Mouse (Mus musculus) left cerebral cortex, adult 11 months (tissue): ENCODE measurements at regions not wholly inside any gene's neighbourhood (a gene's known extent, or its start where the extent isn't known, plus 50 kb on each side); places are given as distances from the start of the nearest gene placed in this dataset.
"Not testable (repeated sequence)": the region's sequence is repeated elsewhere in the genome, so short reads cannot be mapped to it uniquely, and the experiment has no call there.

Experiments used
- DNase-seq: peaks from one replicate; pipeline ENCODE4 v3.0.0; 2022; ENCODE audit warnings: low spot score

GRCm38 (mm10) chr7:138758386-138758785 is 87.5 kb upstream of the Ppp2r2d start:
- no peak for DNase-seq

DNA sequence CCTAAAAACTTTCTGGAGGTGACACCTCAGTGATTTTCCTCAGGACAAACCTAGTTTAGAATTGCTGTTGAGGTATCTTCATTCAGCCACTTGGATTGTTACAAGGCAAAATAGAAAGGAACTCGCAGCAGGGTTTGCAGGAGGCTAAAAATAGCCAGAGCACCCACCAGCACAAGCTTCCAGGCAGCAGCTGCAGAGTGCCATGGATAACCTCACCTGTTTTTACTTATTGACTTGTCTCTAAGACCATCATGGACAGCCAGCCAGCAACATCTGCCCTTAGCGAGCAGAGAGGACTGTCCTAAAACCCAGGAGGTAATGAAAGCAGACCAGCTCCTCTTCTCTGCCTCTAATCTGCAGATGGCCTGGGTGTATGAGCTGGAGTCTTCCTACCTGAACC is 97.4 kb upstream of the Ppp2r2d start:
- DNase-seq = no peak

- DNase-seq = no peak
Measured at GRCm38 (mm10) chr7:138746616-138747015, 99.3 kb upstream of the Ppp2r2d start.

DNA sequence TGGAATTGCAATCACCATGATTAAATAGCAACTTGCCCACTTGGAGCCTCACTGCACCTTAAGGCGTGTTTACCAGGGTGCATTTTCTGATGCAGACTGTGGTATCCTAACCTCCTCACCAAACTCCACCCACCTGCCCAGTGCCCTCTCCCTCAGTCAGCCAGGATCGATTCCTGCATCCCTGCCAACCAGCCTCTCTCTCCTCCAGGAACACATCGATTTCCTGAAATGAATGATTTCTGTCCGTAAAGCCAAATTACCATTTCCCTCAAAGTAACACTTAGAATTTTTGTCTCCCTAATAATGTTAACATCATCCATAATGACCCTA is 103.4 kb upstream of the Ppp2r2d start:
- DNase-seq = no peak

- no peak for DNase-seq
Measured at GRCm38 (mm10) chr7:138741816-138742515, 103.9 kb upstream of the Ppp2r2d start.

DNA sequence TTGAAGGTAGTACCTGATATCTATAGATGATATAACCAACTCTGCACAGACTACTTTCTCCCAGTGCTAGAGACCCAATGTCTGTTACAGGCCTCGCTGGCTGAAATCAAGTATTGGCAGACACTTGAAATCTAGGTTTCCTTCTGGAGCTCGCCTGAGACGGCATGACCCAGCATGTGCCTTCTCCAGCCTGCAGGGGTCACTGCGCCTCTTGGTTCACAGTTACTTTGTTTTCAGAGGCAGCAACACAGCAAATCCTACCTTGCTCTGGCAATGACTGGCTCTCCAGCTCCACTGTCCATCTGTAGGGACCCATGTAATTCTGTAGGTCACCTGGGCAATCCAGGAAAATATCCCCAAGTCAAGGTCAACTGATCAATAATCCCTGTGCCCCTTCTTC is 111.6 kb upstream of the Ppp2r2d start:
- no peak for DNase-seq

- no peak for DNase-seq
Measured at GRCm38 (mm10) chr7:138724829-138725228, 121.0 kb upstream of the Ppp2r2d start.

- DNase-seq = no peak
Measured at GRCm38 (mm10) chr7:138719608-138720007, 126.3 kb upstream of the Ppp2r2d start.

- no peak for DNase-seq
Measured at GRCm38 (mm10) chr7:138719115-138719514, 126.8 kb upstream of the Ppp2r2d start.

GRCm38 (mm10) chr7:138714731-138715130 is 131.1 kb upstream of the Ppp2r2d start:
- no peak for DNase-seq

DNA sequence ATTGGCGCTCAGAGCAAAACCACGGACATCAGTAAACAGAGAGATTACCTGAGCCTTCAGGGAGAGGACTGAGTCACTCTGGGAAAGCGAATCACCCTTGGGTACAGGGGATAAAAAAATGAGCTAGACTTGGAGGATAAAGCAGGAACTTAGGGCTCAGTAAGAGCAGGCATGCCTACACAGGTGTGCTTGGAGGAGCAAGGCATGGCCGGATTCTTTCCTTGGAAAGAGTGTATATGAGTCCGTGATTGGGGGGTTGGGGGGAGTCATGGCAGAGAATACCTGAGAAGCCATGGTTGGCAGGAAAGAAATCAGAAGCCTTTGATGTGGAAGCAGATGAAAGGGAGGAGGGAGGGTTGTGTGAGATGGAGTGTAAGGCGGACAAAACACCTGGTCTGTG is 137.5 kb upstream of the Ppp2r2d start:
- DNase-seq = no peak

DNA sequence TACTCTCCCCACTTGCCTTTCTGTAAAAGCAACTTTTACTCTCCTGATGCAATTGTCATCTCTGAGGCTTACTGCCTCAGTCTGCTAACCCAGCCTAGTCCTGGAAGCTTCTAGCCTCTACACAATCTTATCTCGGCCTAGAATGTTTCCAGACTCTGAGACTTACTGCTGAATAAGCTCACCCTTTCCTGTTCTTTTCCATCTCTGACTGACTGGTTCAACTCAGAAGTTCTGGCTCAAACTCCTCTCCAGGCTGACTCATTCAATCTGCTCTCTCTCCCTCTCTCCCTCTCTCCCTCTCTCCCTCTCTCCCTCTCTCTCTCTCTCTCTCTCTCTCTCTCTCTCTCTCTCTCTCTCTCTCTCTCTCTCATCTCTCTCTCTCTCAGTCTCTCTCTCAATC is 146.3 kb upstream of the Ppp2r2d start:
- DNase-seq = not testable (repeated sequence)

DNA sequence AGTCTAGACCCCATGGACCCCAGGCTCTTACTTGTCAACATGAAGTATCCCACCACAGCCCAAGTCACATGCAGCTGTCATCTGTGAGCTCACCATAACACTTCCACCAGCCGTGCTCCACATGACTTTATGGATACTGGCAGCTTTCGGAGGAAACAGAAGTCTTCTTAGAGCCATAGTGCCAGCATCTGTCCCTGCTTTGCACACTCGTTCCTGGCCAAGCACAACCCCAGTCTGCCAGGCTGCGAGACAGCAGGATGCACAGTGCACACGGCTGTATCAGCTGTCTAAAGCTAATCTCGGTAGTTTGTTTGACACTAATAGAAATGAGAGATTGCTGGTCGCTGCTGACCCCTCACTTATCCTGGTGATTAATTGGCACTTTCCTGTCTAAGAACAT is 163.7 kb upstream of the Ppp2r2d start:
- no peak for DNase-seq

GRCm38 (mm10) chr7:138680530-138680929 is 165.3 kb upstream of the Ppp2r2d start:
- no peak for DNase-seq

DNA sequence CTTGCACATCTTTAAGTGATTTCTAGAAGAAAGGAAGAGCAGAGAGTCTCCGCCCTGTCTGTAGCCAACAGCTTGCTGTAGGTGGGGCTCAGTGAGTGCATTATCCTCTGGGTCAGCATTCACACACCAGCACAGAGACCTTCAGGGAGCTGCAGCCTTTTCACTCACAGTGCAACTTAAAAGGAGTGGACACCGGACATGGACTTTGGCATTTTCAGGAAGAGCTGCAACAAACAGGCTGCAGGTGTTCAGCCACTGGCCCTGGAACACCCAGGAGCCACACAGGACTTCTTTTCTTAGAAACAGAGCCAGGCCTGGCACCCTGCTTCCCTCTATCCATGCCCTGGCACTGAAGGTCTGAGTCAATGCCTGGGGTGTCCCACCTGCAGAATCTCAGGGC is 166.3 kb upstream of the Ppp2r2d start:
- no peak for DNase-seq

- DNase-seq = no peak
Measured at GRCm38 (mm10) chr7:138672959-138673358, 172.9 kb upstream of the Ppp2r2d start.

DNA sequence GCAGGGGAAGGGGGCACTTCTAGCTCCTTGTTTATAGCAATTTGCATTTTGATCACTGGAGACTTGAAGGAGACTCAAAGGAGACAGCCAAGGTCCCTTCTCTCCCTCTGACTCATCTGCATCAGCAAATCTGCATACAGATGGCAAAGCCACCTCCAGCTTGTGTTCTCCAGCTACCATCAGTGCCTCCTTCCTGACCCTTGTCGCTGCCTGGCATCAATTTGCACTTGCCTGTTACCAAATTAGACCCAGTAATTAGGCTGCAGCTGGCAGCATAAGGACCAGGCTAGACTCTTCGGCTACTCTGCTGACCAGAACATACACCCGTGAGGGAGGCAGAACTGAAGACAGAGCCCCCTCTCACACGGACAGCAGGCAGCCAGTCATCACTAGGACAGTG is 177.5 kb upstream of the Ppp2r2d start:
- no peak for DNase-seq

DNA sequence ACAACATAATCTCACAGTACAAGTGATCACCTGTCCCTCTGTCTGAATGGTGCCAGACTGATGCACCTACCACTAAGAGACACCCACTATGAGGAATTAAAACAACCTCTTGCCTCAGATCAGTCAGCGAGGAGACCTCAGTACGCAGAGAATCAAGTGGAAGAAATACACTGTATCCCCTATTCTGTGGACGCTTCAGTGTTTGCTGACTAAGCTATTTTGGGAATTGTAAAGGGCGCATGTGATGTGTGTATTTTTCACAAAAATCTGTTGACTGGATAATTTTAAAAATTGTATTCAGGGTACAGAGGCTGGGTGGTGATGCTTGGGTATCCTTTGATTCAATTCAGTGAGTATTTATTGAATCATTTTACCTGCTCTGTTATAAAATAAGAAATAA is 185.8 kb upstream of the Ppp2r2d start:
- no peak for DNase-seq

GRCm38 (mm10) chr7:138657521-138657920 is 188.4 kb upstream of the Ppp2r2d start:
- DNase-seq = no peak

DNA sequence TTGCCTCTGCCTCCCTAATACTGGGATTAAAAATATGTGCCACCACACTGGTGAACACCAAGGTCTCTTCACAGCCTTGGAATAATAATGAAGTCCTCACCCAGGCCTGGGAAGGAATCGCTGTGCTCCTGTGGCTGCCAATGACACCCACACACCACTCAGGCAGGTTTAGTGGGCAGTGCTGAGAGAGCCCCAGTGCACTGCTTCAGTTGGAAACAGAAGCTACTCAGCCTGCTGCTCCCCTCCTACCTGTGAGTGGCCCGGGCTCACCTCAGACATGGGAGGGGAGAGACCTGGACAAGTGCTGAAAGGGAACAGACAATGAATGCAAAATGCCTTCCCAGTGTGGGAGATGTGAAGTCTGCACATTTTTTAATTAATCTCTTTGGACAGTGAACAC is 188.8 kb upstream of the Ppp2r2d start:
- no peak for DNase-seq

DNA sequence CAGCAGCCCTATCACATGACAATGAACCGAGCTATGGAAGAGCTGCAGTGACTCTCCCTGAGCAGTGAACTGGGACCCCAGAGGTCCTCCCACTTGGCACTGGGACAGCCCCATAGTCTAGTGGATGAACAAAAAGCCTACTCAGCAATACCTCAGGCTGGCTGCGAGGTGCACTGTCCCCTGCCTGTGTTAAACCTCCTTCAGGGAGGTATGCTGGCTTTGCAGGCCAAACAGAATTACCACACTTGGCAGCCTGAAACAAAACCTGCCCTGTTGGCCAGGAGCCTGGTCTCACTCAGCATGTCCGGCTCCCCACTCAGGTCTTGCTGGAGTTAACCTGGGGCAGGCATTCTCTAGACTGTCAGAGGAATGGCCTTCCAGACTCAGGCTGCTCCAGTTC is 189.9 kb upstream of the Ppp2r2d start:
- DNase-seq = no peak

GRCm38 (mm10) chr7:138650946-138651345 is 194.9 kb upstream of the Ppp2r2d start:
- DNase-seq = no peak

DNA sequence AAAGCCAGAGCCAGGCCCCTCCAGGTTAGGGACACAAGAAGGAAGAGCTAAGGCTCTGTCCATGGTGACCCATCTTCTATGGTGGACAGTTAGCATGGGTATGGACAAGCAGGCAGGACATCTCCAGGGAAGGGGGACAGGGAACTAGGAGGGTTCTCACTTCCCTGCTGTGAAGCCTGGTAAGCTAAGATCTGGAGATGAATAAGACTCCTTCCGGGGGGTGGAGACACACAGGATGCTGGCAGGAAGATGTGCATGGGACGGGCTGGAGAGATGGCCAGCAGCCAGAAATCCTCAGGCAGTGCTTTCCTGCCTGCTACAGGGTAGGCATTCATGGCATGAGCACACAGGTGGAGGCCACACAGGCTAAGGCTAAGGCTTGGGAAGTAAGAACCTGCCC is 198.2 kb upstream of the Ppp2r2d start:
- DNase-seq = no peak

- no peak for DNase-seq
Measured at GRCm38 (mm10) chr7:138640492-138641165, 205.2 kb upstream of the Ppp2r2d start.
